Mouse (Mus musculus): ENCODE data around the gene H2-Ob.

DNA sequence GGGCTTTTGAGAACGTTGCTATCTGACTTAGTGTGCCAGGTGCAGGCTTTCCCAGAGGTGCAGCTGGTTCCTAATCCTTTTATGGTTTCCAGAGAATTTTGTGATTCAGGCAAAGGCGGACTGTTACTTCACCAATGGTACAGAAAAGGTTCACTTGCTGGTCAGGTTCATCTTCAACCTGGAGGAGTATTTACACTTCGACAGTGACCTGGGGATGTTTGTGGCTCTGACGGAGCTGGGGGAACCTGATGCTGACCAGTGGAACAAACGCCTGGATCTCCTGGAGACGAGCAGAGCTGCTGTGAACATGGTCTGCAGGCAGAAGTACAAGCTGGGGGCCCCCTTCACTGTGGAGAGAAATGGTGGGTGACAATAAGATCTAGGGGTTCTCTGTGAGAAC lies 2.2 kb downstream of the H2-Ob start:
- no peak for TF ChIP-seq POLR2A (IDR thresholded peaks at IDR 0.05; ENCODE audit: extremely low read depth, insufficient read depth, low read length)
- no peak for TF ChIP-seq CTCF (IDR thresholded peaks at IDR 0.05; ENCODE audit: extremely low read depth, insufficient read depth, low read length)

Measured in cortical plate, adult 2 months (tissue).